Mouse (Mus musculus) inflammation-experienced regulatory T-cells, adult 6 months (primary cell): ENCODE measurements at regions not wholly inside any gene's neighbourhood (a gene's known extent, or its start where the extent isn't known, plus 50 kb on each side); places are given as distances from the start of the nearest gene placed in this dataset.

Experiments used
- ATAC-seq: one replicate; pipeline ENCODE4 v1.8.0; 2017

DNA sequence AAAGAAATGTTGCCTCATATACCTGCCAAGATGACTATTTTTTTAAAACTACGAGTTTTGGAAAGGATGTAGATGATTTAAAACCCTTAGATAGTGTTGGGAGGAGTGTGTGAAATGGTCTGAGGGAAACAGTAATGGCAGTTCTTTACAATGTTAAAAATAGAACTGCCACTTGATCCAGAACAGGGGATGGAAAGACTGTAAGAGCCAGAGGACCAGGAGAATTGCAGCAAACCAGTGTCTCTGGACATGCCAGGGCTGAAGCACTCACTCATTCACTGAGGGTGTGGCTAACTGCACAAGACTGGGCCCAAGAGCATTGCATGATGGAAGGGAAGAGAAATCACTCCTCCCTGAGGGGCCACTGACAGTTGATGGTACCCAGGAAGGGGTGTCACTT is 53.9 kb upstream of the Rasgef1b start:
- ATAC-seq: no peak

DNA sequence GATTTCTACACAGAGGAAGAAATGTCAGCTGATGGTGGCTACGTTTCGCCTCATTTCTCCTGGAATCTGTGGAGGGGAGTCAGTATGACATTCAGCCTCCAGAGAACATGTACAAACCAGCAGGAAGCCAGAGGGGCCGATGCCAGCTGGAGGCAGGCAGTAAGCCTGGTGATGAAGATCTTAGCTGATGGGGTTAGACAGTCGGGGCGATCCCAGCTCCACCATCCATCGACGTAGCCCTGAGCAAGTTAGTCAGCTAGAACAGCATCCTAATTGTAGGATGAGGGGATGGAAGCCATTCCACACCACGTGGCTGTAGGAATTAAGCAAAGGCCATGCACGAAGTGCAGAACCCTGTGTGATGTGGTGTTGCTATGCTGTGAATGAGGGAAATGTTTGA is 57.0 kb upstream of the Rasgef1b start:
- no peak for ATAC-seq

DNA sequence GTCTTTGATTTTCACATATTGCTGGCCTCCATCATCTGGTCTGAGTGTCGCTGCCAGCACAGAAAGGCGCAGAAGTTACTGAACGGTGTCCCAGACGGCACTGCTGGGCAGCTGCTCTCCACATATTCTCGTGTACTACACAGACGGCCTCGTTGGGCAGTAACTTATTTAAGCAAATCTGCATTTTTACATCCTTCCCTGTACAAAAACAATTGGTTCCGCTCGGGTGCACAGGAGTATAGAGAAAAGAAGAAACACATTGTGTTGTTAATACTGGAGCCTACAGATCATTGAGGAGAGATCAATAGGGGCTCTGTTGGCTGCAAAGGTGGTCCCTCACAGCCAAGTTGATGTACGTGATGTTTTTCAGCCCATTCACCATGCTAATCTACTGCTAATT is 58.4 kb upstream of the Rasgef1b start:
- ATAC-seq: no peak

- no peak for ATAC-seq
Observed at GRCm38 (mm10) chr5:99787665-99788366, 59.0 kb upstream of the Rasgef1b start.

DNA sequence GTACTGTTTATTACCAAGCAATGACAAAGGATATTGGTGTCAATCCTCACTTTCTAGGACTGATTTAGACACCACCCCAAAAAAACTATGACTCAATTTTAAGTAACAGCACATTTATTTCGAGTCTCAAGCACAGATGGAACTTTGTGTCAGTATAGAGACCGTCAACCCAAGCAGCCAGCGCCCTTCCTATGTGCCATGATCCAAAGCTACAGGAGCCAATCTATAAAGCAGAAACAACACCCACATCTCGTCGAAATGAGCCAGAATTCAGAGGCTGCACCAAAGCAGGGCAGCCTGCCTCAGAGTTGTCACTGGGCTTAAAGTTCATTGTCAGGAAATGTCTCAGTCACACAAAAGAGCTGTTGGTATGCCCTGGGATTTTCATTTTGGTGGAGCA is 61.9 kb upstream of the Rasgef1b start:
- ATAC-seq: no peak

DNA sequence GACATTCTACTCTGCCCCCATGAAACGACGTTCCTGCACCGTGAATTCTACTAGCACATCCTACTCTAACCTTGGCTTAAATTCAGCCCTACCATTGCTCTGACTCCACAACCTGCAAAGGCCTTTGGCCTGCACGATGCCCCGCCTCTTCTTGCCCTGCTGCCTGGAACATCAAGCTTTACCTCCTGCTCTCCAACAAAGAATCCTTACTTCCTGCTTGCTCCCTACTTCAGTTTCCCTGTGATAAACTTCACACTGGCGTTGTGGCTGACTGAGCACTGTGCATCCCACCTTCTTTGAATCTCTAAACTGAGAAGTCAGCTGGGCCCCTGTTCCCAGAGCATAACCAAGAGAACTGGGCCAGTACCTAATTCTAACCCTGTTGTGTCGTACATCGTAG is 71.7 kb upstream of the Rasgef1b start:
- no peak for ATAC-seq

DNA sequence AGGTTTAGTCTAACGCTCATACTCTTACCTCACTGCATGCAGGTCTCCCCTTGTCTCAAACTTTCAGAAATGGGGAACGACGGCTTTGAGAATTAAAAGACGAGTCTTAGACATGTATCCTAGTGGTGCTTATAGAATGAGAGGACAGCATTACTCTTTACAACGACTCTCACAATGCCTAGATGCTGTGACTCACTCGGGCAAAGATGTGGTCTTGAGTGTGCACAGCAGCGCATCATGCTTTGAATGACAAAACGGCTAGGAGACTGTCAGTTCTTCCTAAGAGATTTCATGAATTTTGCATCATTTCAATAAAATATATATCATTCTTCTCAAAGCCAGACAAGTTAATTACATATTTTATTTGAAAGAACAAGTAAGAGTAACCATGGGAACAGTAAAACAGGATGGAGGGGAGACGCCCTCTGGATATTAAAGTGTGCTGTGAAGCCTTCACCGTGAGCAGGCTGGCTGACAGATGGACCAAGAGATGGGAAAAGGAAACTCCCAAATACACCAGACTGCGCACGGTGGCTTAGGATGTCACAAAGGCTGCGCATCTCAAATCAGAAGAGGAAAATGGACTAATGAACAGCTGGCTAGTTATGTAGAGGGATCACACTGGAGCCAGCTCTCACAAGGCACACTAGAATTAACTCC is 73.1 kb upstream of the Rasgef1b start:
- no peak for ATAC-seq

DNA sequence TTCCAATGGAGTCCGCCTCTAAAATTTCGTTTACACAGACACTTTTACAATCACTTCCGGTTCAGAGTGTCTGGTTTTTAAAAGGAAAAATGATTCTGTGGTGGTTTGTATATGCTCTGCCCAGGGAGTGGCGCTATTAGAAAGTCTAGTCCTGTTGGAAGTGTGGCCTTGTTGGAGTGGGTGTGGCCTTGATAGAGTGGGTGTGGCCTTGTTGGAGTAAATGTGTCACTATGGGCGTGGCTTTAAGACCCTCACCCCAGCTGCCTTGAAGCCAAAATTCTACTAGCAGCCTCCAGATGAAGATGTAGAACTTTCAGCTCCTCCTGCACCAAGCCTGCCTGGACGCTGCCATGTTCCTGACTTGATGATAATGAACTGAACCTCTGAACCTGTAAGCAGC is 79.2 kb upstream of the Vamp9 start:
- no peak for ATAC-seq

DNA sequence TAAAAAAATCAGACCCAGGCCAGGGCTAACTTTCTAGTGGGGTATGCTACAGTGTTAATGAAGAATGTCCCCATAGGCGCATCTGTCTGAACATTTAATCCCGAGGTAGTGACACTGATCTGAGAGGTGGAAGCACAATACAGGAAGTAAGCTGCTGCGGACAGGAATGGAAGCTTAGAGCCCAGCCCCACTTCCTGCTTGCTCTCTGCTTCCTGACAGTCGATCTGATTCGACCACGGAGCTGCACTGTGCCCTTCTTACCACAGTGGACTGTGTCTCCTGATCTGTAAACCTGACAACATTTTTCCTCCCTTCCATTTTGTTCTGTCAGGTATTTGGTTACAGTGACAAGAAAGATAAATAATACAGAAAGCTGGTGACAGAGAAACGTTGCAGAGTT is 77.5 kb upstream of the Vamp9 start:
- ATAC-seq: peak; percentile 21

DNA sequence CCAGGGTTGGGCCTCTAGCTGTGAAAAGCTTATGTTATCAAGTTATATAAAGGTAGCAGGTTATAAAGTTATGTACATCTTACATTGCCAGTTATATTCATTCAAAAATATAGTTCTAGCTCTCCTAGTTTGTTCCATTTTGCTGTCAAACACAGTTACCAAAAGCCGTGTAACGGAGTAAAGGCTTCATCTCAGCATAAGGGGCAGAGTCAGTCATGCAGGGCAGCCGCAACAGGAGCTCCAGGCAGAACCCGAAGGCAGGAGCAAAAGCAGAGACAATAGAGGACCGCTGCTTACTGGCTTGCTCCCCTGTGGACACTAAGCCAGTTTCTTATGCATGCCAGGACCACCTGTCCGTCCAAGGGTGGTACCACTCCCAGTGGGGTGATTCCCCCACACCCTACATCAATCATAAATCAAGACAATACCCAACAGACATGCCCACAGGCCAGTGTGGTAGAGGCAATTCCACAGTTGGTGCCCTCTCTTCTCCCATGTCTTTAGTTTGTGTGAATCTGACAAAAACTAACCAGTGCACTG is 67.7 kb upstream of the Vamp9 start:
- no peak for ATAC-seq

DNA sequence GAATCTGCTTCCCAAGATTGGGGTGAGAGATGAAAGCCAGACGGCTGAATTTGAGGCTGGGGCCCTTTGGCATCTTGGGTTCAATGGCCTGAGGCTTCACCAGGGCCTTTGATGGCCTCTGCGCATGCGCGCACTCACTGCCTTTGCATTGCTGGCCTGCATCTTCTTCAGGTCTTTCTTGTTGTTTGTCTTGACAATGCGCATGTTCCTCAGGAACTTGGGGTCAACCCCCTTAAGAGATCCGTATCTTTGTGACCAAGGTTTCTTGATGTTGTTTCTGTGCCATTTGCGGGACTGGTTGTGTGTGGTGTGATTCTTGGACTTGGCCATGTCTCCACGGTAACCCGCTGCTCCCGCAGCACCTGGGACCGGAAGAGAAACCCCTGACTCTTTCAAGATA is 66.4 kb upstream of the Vamp9 start:
- ATAC-seq: no peak

DNA sequence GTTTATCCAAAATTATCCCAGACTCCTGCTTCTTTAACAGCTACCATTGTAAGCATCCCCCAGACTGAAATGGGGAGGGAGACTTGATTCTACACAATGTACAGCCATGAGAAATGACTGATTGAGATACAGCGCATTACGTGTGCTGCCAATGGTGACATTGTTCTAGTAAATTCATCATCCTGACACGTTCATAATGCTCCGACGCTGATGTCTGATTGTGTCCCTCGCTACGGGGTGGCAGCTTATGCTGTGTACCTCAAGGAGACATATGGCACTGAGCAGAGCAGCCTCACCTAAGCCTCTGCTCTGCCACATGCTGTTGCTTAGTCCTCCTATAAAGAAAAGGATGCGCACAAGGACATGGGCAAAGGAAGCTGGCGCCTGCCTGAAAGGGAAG is 65.2 kb upstream of the Vamp9 start:
- no peak for ATAC-seq

GRCm38 (mm10) chr5:99845565-99846255 is 60.3 kb upstream of the Vamp9 start:
- ATAC-seq: no peak

DNA sequence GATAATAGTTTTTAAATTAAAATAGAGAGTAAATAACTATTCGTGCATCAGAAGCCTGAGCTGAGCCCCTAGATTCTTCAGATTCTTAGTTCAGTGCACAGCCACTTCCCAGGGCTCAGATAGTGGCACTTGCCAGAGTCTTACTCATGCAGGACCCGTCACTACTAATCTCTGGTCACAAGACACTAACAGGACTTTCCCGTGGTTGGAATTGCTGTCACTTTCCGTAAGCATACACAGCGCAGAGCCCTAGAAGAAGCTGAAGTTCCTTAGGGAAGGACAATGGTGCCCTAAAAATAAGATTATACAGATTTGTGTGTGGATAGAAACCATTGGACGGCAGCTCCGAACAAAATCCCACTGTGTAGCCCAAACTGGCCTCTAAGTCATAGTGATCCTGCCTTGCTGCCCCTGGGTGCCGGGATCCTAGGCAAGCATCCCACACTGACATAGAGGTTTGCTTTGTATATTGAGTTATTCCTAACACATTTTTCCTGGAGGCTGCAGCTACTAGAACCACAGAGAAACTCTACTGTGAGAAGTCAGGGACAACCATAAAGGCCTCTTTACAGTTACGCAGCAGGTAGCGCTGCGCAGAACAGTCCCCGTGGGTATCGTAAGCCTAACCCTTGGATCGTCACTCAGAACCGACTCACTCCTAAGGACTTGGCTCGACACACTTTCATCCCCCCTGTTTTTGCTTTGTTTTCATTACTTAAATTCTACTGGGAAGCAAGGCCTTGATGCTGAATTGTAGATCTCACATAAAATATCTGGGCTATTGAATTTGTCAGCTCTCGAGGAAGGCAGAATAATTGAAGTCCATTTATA is 57.7 kb upstream of the Vamp9 start:
- ATAC-seq: no peak

DNA sequence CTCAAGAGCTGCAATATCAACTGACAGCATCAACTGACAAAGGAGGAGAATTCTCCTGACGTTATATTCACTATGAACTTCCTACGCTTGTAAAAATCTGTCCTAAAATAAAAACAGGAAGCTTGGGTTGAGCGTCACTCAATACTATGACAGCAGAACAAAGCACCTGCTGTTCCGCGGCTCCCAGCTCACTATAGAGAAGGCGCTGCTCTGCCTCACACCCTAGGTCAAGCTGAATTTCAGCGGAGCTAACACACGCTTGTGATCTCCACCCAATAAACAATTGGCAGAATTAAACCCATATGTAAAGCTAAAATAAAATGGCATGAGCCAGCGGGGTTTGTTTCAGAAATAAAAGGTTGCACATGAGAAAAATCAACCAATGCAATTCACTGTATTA is 57.1 kb upstream of the Vamp9 start:
- no peak for ATAC-seq

DNA sequence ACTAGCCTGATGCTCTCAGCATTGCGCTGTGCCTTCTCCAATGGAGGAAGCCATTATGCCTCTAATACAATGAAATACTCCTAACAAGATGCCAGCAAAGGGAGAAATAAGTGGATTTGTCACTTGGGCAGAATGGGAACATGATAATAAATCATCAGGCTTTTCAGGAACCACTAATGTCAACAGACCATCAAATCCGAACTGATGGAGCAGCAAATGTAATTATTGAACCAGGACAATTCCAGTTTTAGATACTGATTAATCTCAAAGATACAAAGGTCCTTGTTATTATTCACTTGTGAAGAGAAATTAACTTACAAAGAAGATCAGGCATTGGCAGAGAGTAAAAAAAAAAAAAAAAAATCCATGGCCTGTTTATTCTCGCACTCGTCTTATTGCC is 53.7 kb upstream of the Vamp9 start:
- no peak for ATAC-seq
